Mouse (Mus musculus): ENCODE results near the gene Gm4884. TPM values are rescaled to one million over a fixed set of nuclear protein-coding genes. Genes with fewer than 3 reads are reported as not detected.
"Not testable (repeated sequence)": the region's sequence is repeated elsewhere in the genome, so short reads cannot be mapped to it uniquely, and the experiment has no call there.

The Gm4884 gene
- polyA plus RNA-seq (2012; rRNA removed): 0.03 and 0.05 TPM in 2 replicates

- DNase-seq (ENCODE audit: low read depth): not testable (repeated sequence)
Measured at GRCm38 (mm10) chr7:41032419-41032818, at the start of gene Gm4884. Gene Gm4884 (plus strand): TSS chr7:41032719.

GRCm38 (mm10) chr7:40987243-40987642, 45.3 kb upstream of the Gm4884 start, which contains the start of gene 4930433I11Rik:
Gene 4930433I11Rik (plus strand): TSS chr7:40987543.
- no peak for DNase-seq (ENCODE audit: low read depth)

- not testable (repeated sequence) for DNase-seq (ENCODE audit: low read depth)
Measured at GRCm38 (mm10) chr7:41044058-41044457, 11.5 kb downstream of the Gm4884 start.

Other genes starting within 250 kb of the Gm4884 start
- 1.8 and 2.8 TPM in 2 replicates for gene Vstm2b, start 134.4 kb upstream of the Gm4884 start, polyA plus RNA-seq (2012; rRNA removed)
- 0.05 TPM in 1 of 2 replicates, not detected in the other for gene 4930433I11Rik, start 45.2 kb upstream of the Gm4884 start, polyA plus RNA-seq (2012; rRNA removed)
- gene Gm5592, start 121.1 kb downstream of the Gm4884 start, polyA plus RNA-seq (2012; rRNA removed): not detected in 2 replicates